Mouse (Mus musculus): ENCODE data around the gene Rit1.

- TF ChIP-seq CTCF (IDR thresholded peaks at IDR 0.05; ENCODE audit: insufficient read depth, low read length) (no peak), POLR2A (IDR thresholded peaks at IDR 0.05; ENCODE audit: borderline replicate concordance, extremely low read depth, low read depth, low read length) (no peak)
These were observed 37.6 kb downstream of the Rit1 start for GRCm38 (mm10) chr3:88754283-88754682.

Measured in lung, adult 2 months (tissue).